Mouse (Mus musculus): Measurements from ENCODE around the gene Tnf.

DNA sequence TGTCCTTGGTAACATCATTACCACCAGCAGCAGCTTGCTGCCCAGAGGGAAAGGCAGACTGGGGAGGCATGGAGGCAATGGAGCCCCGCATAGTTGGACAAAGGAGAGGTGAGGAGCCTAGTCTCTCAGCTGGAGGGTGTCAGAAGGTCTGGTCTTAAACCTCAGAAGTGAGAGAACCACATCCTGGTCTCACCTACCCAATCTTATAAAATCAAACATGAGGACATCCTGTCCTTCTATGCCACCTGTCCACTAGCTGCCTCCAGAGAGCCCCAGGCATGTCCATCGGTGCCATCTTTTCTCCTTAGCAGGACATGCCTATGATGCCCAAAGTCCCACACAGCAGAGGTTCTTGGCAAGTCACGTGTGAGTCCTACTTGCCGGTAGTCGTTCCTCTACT is 21.7 kb downstream of the Tnf start:
- TF ChIP-seq CTCF (IDR thresholded peaks at IDR 0.05; ENCODE audit: insufficient read depth, low read depth, low read length), result no peak
- TF ChIP-seq POLR2A (IDR thresholded peaks at IDR 0.05; ENCODE audit: insufficient read depth, low read depth, low read length), result no peak

Data from olfactory bulb, adult 2 months (tissue).